Mouse (Mus musculus) olfactory bulb, adult 2 months (tissue): Measurements from ENCODE around the gene Spint3.

ENCODE experiments used
- CTCF ChIP-seq: fragments of 200-500 bp; IDR thresholded peaks from 2 replicates; pipeline ENCODE4 v1.5.1; 2012; ENCODE audit warnings: low read depth, mild to moderate bottlenecking, low read length, moderate library complexity; ENCODE audit not compliant: insufficient read depth
- POLR2A ChIP-seq: fragments of 200-500 bp; IDR thresholded peaks from 2 replicates; pipeline ENCODE4 v1.6.1; 2012; ENCODE audit warnings: mild to moderate bottlenecking, low read depth, low read length, moderate library complexity; ENCODE audit not compliant: insufficient read depth

DNA sequence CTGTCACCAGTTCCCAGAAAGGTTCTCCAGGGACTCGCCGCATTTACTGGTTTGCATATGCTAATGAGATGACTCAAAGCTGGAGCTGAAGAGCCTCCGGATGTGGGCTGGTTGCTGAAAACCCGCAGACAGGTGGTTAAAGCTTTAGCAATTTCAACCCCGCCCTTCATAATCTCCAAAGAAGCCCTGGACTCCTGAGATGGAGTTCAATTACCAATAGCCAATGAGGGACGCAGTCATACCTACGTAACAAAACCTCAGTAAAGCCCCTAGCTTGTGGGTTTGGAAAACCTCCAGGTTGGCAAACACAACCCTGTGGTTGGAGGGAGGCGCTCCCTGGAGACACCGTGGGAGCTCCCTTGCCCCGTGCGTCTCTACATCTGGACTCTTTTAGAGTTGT lies 51.4 kb downstream of the Spint3 start:
- TF ChIP-seq POLR2A (no peak), CTCF (no peak)
